Mouse (Mus musculus): ENCODE measurements around the gene Kif13a. TPM values are rescaled to one million over a fixed set of nuclear protein-coding genes. Genes with fewer than 3 reads are reported as not detected.

Kif13a gene
- total and polyA plus RNA-seq, 3 experiments: 1.2 to 1.7 TPM; not detected in 1

- Histone ChIP-seq H3K4me1 (ENCODE audit: control insufficient read depth in 1 of 2, insufficient read depth in 2 of 2, low read length in 2 of 2) (peaks cover 14% of the 10 kb centered on the region in 2 experiments), H3K27me3 (ENCODE audit: control insufficient read depth in 1 of 2, insufficient read depth in 2 of 2, low read length in 2 of 2) (no peaks in the 10 kb centered on the region), H3K36me3 (ENCODE audit: control insufficient read depth in 1 of 2, insufficient read depth in 2 of 2, low read length in 2 of 2) (peaks cover 0 to 12% of the 10 kb centered on the region in 2 experiments; a peak in 2 of 4 replicates), H3K79me2 (ENCODE audit: control insufficient read depth, insufficient read depth, low read length, poor library complexity) (no peaks in the 10 kb centered on the region), H3K9ac (ENCODE audit: control insufficient read depth, low read depth, low read length, poor library complexity, severe bottlenecking) (no peak overlapping the region), H3K27ac (ENCODE audit: control insufficient read depth, low read depth, low read length) (no peak overlapping the region), H3K9me3 (replicated peaks; ENCODE audit: insufficient read depth, low read length) (no peaks in the 10 kb centered on the region), H3K4me3 (ENCODE audit: control insufficient read depth in 1 of 2, insufficient read depth in 1 of 2, low read depth in 2 of 2, low read length in 2 of 2) (no peak overlapping the region)
- DNase-seq (ENCODE audit: low read depth, low spot score): no peak
- no peak for TF ChIP-seq SIN3A (IDR thresholded peaks at IDR 0.05; ENCODE audit: low read length)
- TF ChIP-seq JUND (IDR thresholded peaks at IDR 0.05; ENCODE audit: low read depth, low read length): no peak
- no peak for TF ChIP-seq NELFE (IDR thresholded peaks at IDR 0.05; ENCODE audit: low read depth, low read length)
- TF ChIP-seq MAZ (IDR thresholded peaks at IDR 0.05; ENCODE audit: low read depth, low read length): no peak
- no peak for TF ChIP-seq TCF12 (IDR thresholded peaks at IDR 0.05; ENCODE audit: low read depth, low read length)
- no peak for TF ChIP-seq SMC3 (IDR thresholded peaks at IDR 0.05; ENCODE audit: low read depth, low read length)
- no peak for TF ChIP-seq NRF1 (IDR thresholded peaks at IDR 0.05; ENCODE audit: insufficient read depth, low read depth, low read length, poor library complexity, severe bottlenecking)
- TF ChIP-seq MXI1 (IDR thresholded peaks at IDR 0.05; ENCODE audit: low read depth, low read length): no peak
- TF ChIP-seq POLR2A (IDR thresholded peaks at IDR 0.05; ENCODE audit: control insufficient read depth in 1 of 2, insufficient read depth in 1 of 2, low read depth in 1 of 2, low read length in 2 of 2, poor library complexity in 1 of 2): no peak
- no peak for TF ChIP-seq MYB (IDR thresholded peaks at IDR 0.05; ENCODE audit: low read depth, low read length)
These were observed 177.0 kb downstream of the Kif13a start for GRCm38 (mm10) chr13:46752566-46753229.

- H3K4me3 ChIP-seq (ENCODE audit: control insufficient read depth in 1 of 2, insufficient read depth in 1 of 2, low read depth in 2 of 2, low read length in 2 of 2): peak overlapping the region in 1 of 2 experiments; percentile 28; a peak in 1 of 4 replicates
- peak overlapping the region; percentile 64 for H3K27ac ChIP-seq (ENCODE audit: control insufficient read depth, low read depth, low read length)
- DNase-seq (ENCODE audit: low read depth, low spot score): peak; percentile 67
These were observed 181.4 kb downstream of the Kif13a start for GRCm38 (mm10) chr13:46748138-46748873.

More at GRCm38 (mm10) chr13:46748138-46748873, 181.4 kb downstream of the Kif13a start:
- Histone ChIP-seq H3K36me3 (ENCODE audit: control insufficient read depth in 1 of 2, insufficient read depth in 2 of 2, low read length in 2 of 2) (peaks cover 0 to 14% of the 10 kb centered on the region in 2 experiments; a peak in 2 of 4 replicates), H3K9ac (ENCODE audit: control insufficient read depth, low read depth, low read length, poor library complexity, severe bottlenecking) (no peak overlapping the region), H3K9me3 (replicated peaks; ENCODE audit: insufficient read depth, low read length) (no peaks in the 10 kb centered on the region), H3K27me3 (ENCODE audit: control insufficient read depth in 1 of 2, insufficient read depth in 2 of 2, low read length in 2 of 2) (no peaks in the 10 kb centered on the region), H3K4me1 (ENCODE audit: control insufficient read depth in 1 of 2, insufficient read depth in 2 of 2, low read length in 2 of 2) (peaks cover 14 to 15% of the 10 kb centered on the region in 2 experiments), H3K79me2 (ENCODE audit: control insufficient read depth, insufficient read depth, low read length, poor library complexity) (no peaks in the 10 kb centered on the region)
- peak; percentile 47 for TF ChIP-seq GATA1 (IDR thresholded peaks at IDR 0.05; ENCODE audit: low read depth, low read length)
- TF ChIP-seq MXI1 (IDR thresholded peaks at IDR 0.05; ENCODE audit: low read depth, low read length): no peak; the same call in 1 of the 2 replicates
- TF ChIP-seq HCFC1 (IDR thresholded peaks at IDR 0.05; ENCODE audit: low read depth, low read length): no peak
- TF ChIP-seq TCF12 (IDR thresholded peaks at IDR 0.05; ENCODE audit: low read depth, low read length): peak; percentile 51; the same call in 1 of the 2 replicates
- TF ChIP-seq RCOR1 (IDR thresholded peaks at IDR 0.05; ENCODE audit: low read depth, low read length): peak; percentile 9; the same call in 1 of the 2 replicates
- no peak for TF ChIP-seq POLR2AphosphoS2 (IDR thresholded peaks at IDR 0.05; ENCODE audit: low read length)
- TF ChIP-seq ETS1 (IDR thresholded peaks at IDR 0.05; ENCODE audit: low read depth, low read length): peak; percentile 41; the same call in 1 of the 2 replicates
- TF ChIP-seq TAL1 (IDR thresholded peaks at IDR 0.05; ENCODE audit: low read length): peak; percentile 30
- TF ChIP-seq EP300 (IDR thresholded peaks at IDR 0.05; ENCODE audit: low read depth in 1 of 2, low read length in 2 of 2): peak in 1 of 2 experiments; percentile 55; a peak in 2 of 4 replicates

All from MEL (cell line).